Mouse (Mus musculus) heart, postnatal 10 days (tissue): ENCODE measurements around the gene Knstrn. TPM values are rescaled to one million over a fixed set of nuclear protein-coding genes. Genes with fewer than 3 reads are reported as not detected.

ENCODE experiments used
- DNase-seq, 2 experiments: peaks; one replicate each; pipeline ENCODE4 v3.0.0; 2021
- intact Hi-C: fragments of 180-260 bp; cut with DNase I; formaldehyde crosslinking; loops from one replicate; pipeline ENCODE4 v1.15.1; 2025
- total RNA-seq, 2 experiments: library from RNA; stranded (reverse); gene quantifications; 2 replicates each; pipeline ENCODE4 v1.2.3; 2021

The Knstrn gene
- total RNA-seq: 10 to 100 TPM; 16.4 to 19.5 TPM

- peak; percentile 90 to 94 for DNase-seq
- intact Hi-C loops: loop anchor here (5.0 kb wide), 1 partner anchor 48 kb away; the partner anchor contains the start of gene Ivd
These were observed at the start of gene Knstrn for GRCm38 (mm10) chr2:118813981-118814836. Gene Knstrn (plus strand): TSS chr2:118814003.

GRCm38 (mm10) chr2:118764094-118764831, 49.5 kb upstream of the Knstrn start:
- intact Hi-C loops: no loop called here
- DNase-seq: peak in 1 of 2 experiments; percentile 65

- no peak for DNase-seq
- intact Hi-C loops: no loop called here
These were observed 48.9 kb upstream of the Knstrn start for GRCm38 (mm10) chr2:118764875-118765274.

- DNase-seq: peak in 1 of 2 experiments; percentile 15
- intact Hi-C loops: no loop called here
These were observed 47.5 kb upstream of the Knstrn start for GRCm38 (mm10) chr2:118766041-118767033.

- DNase-seq: no peak
- intact Hi-C loops: no loop called here
These were observed 41.5 kb upstream of the Knstrn start, which contains the start of gene Phgr1 for GRCm38 (mm10) chr2:118772158-118772874. Gene Phgr1 (plus strand): TSS chr2:118772769.

GRCm38 (mm10) chr2:118774536-118774935, 39.3 kb upstream of the Knstrn start:
- intact Hi-C loops: no loop called here
- DNase-seq: no peak

GRCm38 (mm10) chr2:118775396-118775795, 38.4 kb upstream of the Knstrn start:
- intact Hi-C loops: no loop called here
- no peak for DNase-seq

- intact Hi-C loops: no loop called here
- DNase-seq: no peak
These were observed 38.0 kb upstream of the Knstrn start for GRCm38 (mm10) chr2:118775846-118776245.

GRCm38 (mm10) chr2:118776295-118776694, 37.5 kb upstream of the Knstrn start:
- intact Hi-C loops: no loop called here
- DNase-seq: no peak

GRCm38 (mm10) chr2:118778418-118778817, 35.4 kb upstream of the Knstrn start:
- no peak for DNase-seq
- intact Hi-C loops: loop anchor here (2.0 kb wide), 1 partner anchor 32 kb away; no protein-coding TSS in a partner anchor

GRCm38 (mm10) chr2:118779065-118779464, 34.7 kb upstream of the Knstrn start:
- no peak for DNase-seq
- intact Hi-C loops: loop anchor here (2.0 kb wide), 1 partner anchor 32 kb away; no protein-coding TSS in a partner anchor

- DNase-seq: peak; percentile 95 to 96
- intact Hi-C loops: loop anchor here (2.0 kb wide), 1 partner anchor 33 kb away; no protein-coding TSS in a partner anchor
These were observed 34.0 kb upstream of the Knstrn start, which contains the start of gene Disp2 for GRCm38 (mm10) chr2:118779504-118780480. Gene Disp2 (plus strand): TSS chr2:118779719.

- no peak for DNase-seq
- intact Hi-C loops: no loop called here
These were observed 32.7 kb upstream of the Knstrn start for GRCm38 (mm10) chr2:118781115-118781514.

- no peak for DNase-seq
- intact Hi-C loops: no loop called here
These were observed 31.5 kb upstream of the Knstrn start for GRCm38 (mm10) chr2:118782303-118782702.

GRCm38 (mm10) chr2:118783093-118783492, 30.7 kb upstream of the Knstrn start:
- no peak for DNase-seq
- intact Hi-C loops: no loop called here

GRCm38 (mm10) chr2:118783663-118784062, 30.1 kb upstream of the Knstrn start:
- DNase-seq: no peak
- intact Hi-C loops: no loop called here

- no peak for DNase-seq
- intact Hi-C loops: no loop called here
These were observed 27.3 kb upstream of the Knstrn start for GRCm38 (mm10) chr2:118786525-118786924.

- DNase-seq: no peak
- intact Hi-C loops: no loop called here
These were observed 24.3 kb upstream of the Knstrn start for GRCm38 (mm10) chr2:118789501-118789900.
